Mouse (Mus musculus) embryonic facial prominence, embryonic 11.5 days (tissue): ENCODE data around the gene Kcnd3. TPM values are rescaled to one million over a fixed set of nuclear protein-coding genes. Genes with fewer than 3 reads are reported as not detected.

ENCODE experiments used
- ATAC-seq: fragments of 200-750 bp; cut with Nextera tagmentation; replicated peaks from 2 replicates; pipeline ENCODE4 v1.8.0; 2017; ENCODE audit warnings: low read depth; ENCODE audit not compliant: insufficient number of reproducible peaks, low FRiP score, low TSS enrichment
- DNase-seq: peaks from one replicate; pipeline ENCODE4 v3.0.0-alpha.2; 2015; ENCODE audit warnings: low spot score
- H3K27ac ChIP-seq: fragments of 300-500 bp; sonication (generic); replicated peaks from 2 replicates; pipeline ENCODE4 v1.5.1; 2014; ENCODE audit warnings: mild to moderate bottlenecking, low read depth, low read length, control low read depth
- H3K27me3 ChIP-seq: fragments of 300-500 bp; sonication (generic); 2 replicates; pipeline ENCODE4 v1.6.1; 2014; ENCODE audit warnings: mild to moderate bottlenecking, low read length, moderate library complexity, mixed read lengths; ENCODE audit not compliant: control insufficient read depth, insufficient read depth
- H3K36me3 ChIP-seq: fragments of 300-500 bp; sonication (generic); replicated peaks from 2 replicates; pipeline ENCODE4 v1.6.1; 2014; ENCODE audit warnings: low read depth, mild to moderate bottlenecking, low read length, moderate library complexity, mixed read lengths; ENCODE audit not compliant: control insufficient read depth, insufficient read depth
- H3K4me1 ChIP-seq: fragments of 300-500 bp; sonication (generic); 2 replicates; pipeline ENCODE4 v1.6.1; 2014; ENCODE audit warnings: low read length, mixed read lengths; ENCODE audit not compliant: control insufficient read depth, insufficient read depth
- H3K4me2 ChIP-seq: fragments of 300-500 bp; sonication (generic); 2 replicates; pipeline ENCODE4 v1.6.1; 2014; ENCODE audit warnings: low read depth, mild to moderate bottlenecking, control low read depth, low read length, moderate library complexity
- H3K4me3 ChIP-seq: fragments of 300-500 bp; sonication (generic); 2 replicates; pipeline ENCODE4 v1.5.1; 2014; ENCODE audit warnings: low read depth, low read length, control low read depth
- H3K9ac ChIP-seq: fragments of 300-500 bp; sonication (generic); replicated peaks from 2 replicates; pipeline ENCODE4 v1.6.1; 2014; ENCODE audit warnings: mild to moderate bottlenecking, control low read depth, low read length
- H3K9me3 ChIP-seq: fragments of 300-500 bp; sonication (generic); replicated peaks from 2 replicates; pipeline ENCODE4 v1.6.1; 2016; ENCODE audit warnings: mild to moderate bottlenecking, low read length, inconsistent platforms, mixed read lengths; ENCODE audit not compliant: control insufficient read depth
- WGBS: fragments of 180-500 bp; shearing (Covaris S2); extraction: QIAGEN DNeasy Blood & Tissue Kit; methylation state at CpG from one replicate; pipeline ENCODE4 v1.1.7; 2014; 5-methylcytosine and 5-hydroxymethylcytosine counted together
- polyA plus RNA-seq: library from polyadenylated mRNA; unstranded; fragments of >200 nt; fragmentation: Nextera tagmentation; extraction: Ambion mirVana; gene quantifications from 2 replicates; pipeline ENCODE4 v1.2.1, GENCODE M21; 2014

Kcnd3 gene
- polyA plus RNA-seq, 1 experiment from 2014 or later: 0.59 TPM

DNA sequence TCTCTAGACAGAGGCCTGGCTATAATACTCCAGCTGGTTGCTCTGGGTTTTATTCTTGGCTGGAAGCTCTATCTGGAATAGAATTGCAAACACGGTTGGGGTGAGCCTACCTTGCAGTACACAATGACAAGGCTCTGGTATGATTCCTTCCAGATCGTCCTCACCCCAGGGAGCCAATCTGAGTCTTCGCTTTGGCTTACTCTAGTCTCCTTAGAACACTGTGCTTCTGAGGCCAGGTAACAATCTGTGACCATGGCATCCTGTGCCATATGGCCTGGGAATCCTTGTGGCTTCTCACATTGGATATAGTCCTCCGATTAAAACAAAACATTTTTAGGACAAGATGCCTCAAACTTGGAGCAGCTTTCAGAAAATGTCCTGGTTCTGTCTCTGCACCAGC is 40.4 kb upstream of the Kcnd3 start:
- no peak overlapping the region for H3K27ac ChIP-seq
- 79% methylated on average over 4 of the region's 4 CpGs for WGBS
- H3K36me3 ChIP-seq: no peaks in the 10 kb centered on the region
- DNase-seq (no peak), ATAC-seq (no peak)
- no peaks in the 10 kb centered on the region for H3K27me3 ChIP-seq
- H3K9me3 ChIP-seq: no peaks in the 10 kb centered on the region
- no peak overlapping the region for H3K9ac ChIP-seq
- H3K4me3 ChIP-seq: no peak overlapping the region
- H3K4me2 ChIP-seq: no peak overlapping the region
- H3K4me1 ChIP-seq: no peaks in the 10 kb centered on the region

DNA sequence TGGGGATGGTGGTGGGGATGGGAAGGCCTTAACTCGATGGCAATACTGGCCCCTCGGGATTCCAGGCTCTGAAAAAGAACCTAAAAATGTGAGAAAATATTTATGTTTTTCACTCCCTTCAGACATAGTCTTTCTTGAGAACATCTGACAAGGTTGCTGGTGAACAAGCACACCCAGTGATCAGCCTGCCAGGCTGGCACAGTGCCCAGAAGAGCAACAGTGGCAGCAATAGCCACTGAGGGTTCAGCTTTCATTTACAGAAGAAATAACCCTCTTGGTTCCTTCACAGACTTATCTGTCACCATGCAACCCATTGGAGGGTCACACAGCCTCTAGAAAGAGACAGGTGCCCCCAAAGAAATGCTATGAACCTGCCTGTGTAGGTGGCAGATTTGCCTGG is 39.9 kb upstream of the Kcnd3 start:
- DNase-seq (no peak), ATAC-seq (no peak)
- WGBS: 85% methylated on average over 2 of the region's 2 CpGs
- Histone ChIP-seq H3K9ac (no peak overlapping the region), H3K27ac (no peak overlapping the region), H3K4me3 (no peak overlapping the region), H3K36me3 (no peaks in the 10 kb centered on the region), H3K9me3 (no peaks in the 10 kb centered on the region), H3K4me1 (no peaks in the 10 kb centered on the region), H3K27me3 (no peaks in the 10 kb centered on the region), H3K4me2 (no peak overlapping the region)

DNA sequence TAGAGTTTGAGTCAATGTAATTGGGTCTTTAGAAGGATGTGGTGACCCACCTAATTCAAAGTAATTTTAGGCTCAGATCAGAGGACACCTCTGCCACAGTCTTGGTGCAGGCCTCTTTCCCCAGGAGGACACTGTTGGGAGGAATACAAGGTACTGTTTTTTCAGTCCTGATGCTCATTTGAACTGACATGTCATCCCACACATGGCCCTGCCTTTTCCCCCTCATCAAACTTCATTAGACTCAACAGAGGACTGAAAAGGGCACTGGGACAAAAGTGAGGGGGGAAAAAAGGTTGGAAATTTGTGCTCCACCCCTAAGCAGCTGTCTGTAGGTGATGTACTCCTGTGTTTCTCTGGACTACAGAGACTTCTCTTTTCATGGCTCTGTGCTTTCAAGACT is 39.4 kb upstream of the Kcnd3 start:
- no peaks in the 10 kb centered on the region for H3K9me3 ChIP-seq
- DNase-seq (no peak), ATAC-seq (no peak)
- no peak overlapping the region for H3K27ac ChIP-seq
- H3K9ac ChIP-seq: no peak overlapping the region
- H3K4me1 ChIP-seq: no peaks in the 10 kb centered on the region
- no peaks in the 10 kb centered on the region for H3K27me3 ChIP-seq
- no peak overlapping the region for H3K4me3 ChIP-seq
- no peaks in the 10 kb centered on the region for H3K36me3 ChIP-seq
- no peak overlapping the region for H3K4me2 ChIP-seq

DNA sequence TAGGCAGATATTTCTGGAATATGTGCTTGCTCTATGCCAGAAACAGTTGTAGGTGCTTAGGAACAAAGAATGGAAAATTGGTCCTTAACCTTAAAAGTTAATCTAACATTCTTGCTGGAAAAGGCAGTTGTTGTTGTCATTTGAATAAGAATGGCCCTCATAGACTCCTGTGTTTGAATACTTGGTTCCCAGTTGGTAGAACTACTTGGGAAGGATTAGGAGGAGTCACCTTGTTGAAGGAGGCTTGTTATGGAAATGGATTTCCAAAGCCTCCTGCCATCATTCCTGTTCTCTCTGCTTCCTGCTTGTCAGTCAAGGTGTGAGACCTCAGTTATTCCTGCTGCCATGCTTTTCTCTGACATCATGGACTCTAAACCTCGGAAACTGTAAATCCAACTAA is 33.7 kb upstream of the Kcnd3 start:
- H3K4me2 ChIP-seq: no peak overlapping the region
- H3K27ac ChIP-seq: no peak overlapping the region
- 86% methylated on average over 1 of the region's 1 CpGs for WGBS
- H3K9me3 ChIP-seq: no peaks in the 10 kb centered on the region
- no peak overlapping the region for H3K9ac ChIP-seq
- DNase-seq (no peak), ATAC-seq (no peak)
- H3K4me3 ChIP-seq: no peak overlapping the region
- no peaks in the 10 kb centered on the region for H3K4me1 ChIP-seq
- H3K36me3 ChIP-seq: no peaks in the 10 kb centered on the region
- H3K27me3 ChIP-seq: no peaks in the 10 kb centered on the region

DNA sequence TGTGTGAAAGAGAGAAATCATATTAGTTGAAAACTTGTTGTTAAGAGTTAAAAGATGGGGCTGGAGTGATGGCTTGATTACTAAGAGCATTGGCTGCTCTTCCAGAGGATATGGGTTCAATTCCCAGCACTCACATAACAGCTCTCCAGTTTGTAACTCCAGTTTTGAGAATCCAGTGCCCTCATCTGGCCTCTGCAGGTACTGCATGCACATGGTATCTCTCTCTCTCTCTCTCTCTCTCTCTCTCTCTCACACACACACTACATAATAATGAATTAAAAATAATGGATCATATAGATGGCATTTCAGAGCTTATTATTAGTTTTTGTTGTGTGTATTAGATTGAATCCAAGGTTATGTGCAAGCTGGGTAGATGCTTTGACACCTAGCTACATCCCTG is 29.7 kb upstream of the Kcnd3 start:
- ATAC-seq (no peak), DNase-seq (no peak)
- Histone ChIP-seq H3K36me3 (no peaks in the 10 kb centered on the region), H3K4me3 (no peak overlapping the region), H3K4me1 (no peaks in the 10 kb centered on the region), H3K9ac (no peak overlapping the region), H3K27me3 (no peaks in the 10 kb centered on the region), H3K4me2 (no peak overlapping the region), H3K27ac (no peak overlapping the region), H3K9me3 (no peaks in the 10 kb centered on the region)

DNA sequence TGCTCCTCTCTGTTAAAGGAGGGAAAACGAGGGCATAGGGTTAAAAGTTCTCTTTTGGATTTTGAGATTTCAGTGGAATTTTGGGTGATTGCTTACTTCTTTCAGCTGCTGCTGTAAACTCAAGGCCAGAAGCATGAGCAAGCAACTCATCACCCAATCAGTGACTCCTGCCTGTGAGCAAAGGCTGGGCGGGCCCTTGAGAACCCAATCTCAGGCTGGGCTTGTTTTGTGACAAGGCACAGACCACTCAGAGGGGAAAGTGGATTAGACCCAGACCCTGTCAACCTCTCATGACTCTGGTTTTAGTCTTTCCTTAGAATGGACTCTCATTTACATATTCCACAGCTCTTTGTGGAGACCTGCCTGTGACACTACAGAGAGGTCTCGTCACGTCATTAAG is 28.7 kb upstream of the Kcnd3 start:
- H3K4me1 ChIP-seq: no peaks in the 10 kb centered on the region
- no peak overlapping the region for H3K4me2 ChIP-seq
- WGBS: 32% methylated on average over 4 of the region's 4 CpGs
- no peak overlapping the region for H3K27ac ChIP-seq
- H3K9ac ChIP-seq: no peak overlapping the region
- DNase-seq (no peak), ATAC-seq (no peak)
- H3K36me3 ChIP-seq: no peaks in the 10 kb centered on the region
- H3K9me3 ChIP-seq: no peaks in the 10 kb centered on the region
- H3K4me3 ChIP-seq: no peak overlapping the region
- H3K27me3 ChIP-seq: no peaks in the 10 kb centered on the region

DNA sequence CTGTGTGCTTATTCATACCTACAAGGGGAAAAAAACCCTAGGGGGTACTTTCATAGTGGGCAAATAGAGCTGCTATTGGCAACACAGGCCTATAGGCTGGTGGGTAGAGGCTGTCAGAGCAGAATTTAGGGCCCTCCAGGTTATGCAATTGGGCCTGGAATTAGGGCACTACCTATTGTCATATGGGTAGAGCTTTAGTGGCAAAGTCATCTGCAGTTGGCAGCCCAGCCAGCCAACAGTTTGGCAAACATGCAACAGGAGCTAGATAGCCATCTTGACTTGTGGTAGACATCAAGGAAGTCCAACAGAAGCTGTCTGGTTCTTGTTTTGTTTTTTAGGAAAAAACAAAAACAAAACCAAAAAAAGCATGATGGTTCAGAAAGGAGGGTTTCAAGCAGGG is 23.5 kb upstream of the Kcnd3 start:
- Histone ChIP-seq H3K4me3 (no peak overlapping the region), H3K36me3 (no peaks in the 10 kb centered on the region), H3K9ac (no peak overlapping the region), H3K4me2 (no peak overlapping the region), H3K4me1 (no peaks in the 10 kb centered on the region), H3K27me3 (no peaks in the 10 kb centered on the region), H3K9me3 (no peaks in the 10 kb centered on the region), H3K27ac (no peak overlapping the region)
- ATAC-seq: no peak
- DNase-seq: no peak

DNA sequence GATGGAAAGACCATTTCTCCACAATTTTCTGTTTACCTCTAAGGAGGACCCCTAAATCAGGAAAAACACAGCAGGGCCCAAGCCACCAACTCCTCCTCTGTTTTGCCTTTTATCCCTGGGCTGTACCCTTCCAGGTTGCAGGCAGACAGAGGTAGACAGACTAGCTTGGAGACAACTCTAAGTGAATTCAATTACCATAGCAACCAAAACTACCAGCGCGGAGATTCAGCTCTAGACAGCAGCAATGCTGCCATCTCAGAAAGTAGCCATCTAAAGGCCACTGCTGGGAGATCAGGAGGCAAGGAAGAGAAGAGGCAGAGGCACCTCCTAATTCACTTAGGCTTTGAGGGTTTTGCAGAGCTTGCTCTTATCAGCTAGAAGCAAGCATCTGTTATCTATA is 15.7 kb upstream of the Kcnd3 start:
- Histone ChIP-seq H3K27me3 (no peaks in the 10 kb centered on the region), H3K9ac (no peak overlapping the region), H3K9me3 (no peaks in the 10 kb centered on the region), H3K4me3 (no peak overlapping the region), H3K4me1 (no peaks in the 10 kb centered on the region), H3K36me3 (no peaks in the 10 kb centered on the region), H3K27ac (no peak overlapping the region), H3K4me2 (no peak overlapping the region)
- DNase-seq (no peak), ATAC-seq (no peak)
- 67% methylated on average over 2 of the region's 2 CpGs for WGBS

DNA sequence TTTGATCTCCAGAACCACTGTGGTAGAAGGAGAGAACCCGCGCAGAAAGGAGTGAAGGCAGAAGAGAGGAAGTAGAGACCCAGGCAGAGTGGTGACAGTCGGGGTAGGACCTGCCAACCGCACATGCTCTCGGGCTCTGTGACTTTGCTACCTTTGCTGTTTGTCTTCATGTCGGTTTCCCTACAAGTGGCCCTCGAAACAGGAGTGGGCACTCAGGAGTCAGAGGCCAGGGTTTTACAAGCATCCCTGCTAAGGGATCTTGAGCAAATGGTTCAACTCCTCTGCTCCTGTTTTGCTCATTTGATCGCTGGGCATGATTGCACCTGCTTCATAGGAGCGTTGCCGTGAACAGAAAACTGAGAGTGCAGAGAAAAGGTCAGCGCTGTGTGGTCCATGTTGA is 15.2 kb upstream of the Kcnd3 start:
- ATAC-seq: no peak
- Histone ChIP-seq H3K9me3 (no peaks in the 10 kb centered on the region), H3K36me3 (no peaks in the 10 kb centered on the region), H3K27me3 (no peaks in the 10 kb centered on the region), H3K27ac (no peak overlapping the region), H3K4me3 (no peak overlapping the region), H3K4me2 (no peak overlapping the region), H3K4me1 (no peaks in the 10 kb centered on the region), H3K9ac (no peak overlapping the region)
- WGBS: 90% methylated on average over 11 of the region's 11 CpGs
- DNase-seq: no peak
